Comparison of ENCODE assay signal across 24 mouse cellular contexts in the genomic region with DNA sequence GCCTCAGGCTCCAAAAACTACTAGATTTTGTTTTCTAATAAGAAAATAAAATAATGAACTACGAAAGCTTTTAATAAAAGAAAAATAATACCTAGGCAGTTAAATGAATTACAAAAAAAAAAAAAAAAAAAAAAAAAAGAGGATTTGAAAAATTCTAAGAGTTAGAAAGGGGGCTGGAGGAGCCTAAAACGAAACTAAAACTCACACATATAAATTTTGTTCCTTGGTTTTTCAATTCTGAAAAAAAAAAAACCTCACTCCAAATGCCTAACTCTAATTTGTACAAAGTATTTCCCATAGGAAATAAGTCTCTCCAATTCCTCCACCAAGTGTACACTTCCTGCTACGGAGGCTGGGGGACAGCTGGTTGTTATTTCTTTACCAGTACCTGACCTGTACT. TPM values are rescaled to one million over a fixed set of nuclear protein-coding genes. Genes with fewer than 3 reads are reported as not detected.
A peak's percentile ranks its signal among the peaks of the same experiment; 100 is the strongest.
DNase-seq lines count a peak whose midpoint lies in the region; ATAC-seq and TF ChIP-seq lines count a peak whose summit lies in the region.
"Had no signal": no experiment of that assay in that cellular context is flagged by ENCODE, and none has a peak within 500 bp of the region (broad histone marks: within the 10 kb centered on the region; RNA-seq: fewer than 3 reads in every experiment).

No protein-coding gene starts in this region.

- no peak for DNase-seq in heart, postnatal 10 days
- DNase-seq in liver, postnatal 0 days: no peak
- DNase-seq in urinary bladder, postnatal 25 days (ENCODE audit: low spot score): no peak
- no peak for DNase-seq in adrenal gland, adult 18-20 months (ENCODE audit: low spot score in 2 of 2)
- DNase-seq: adrenal gland, postnatal 14 days; cerebellum, adult 11-12 months; cerebellum, postnatal 25 days; gastrocnemius, postnatal 14 days; heart, adult 18-20 months; lung, postnatal 10 days; right cerebral cortex, postnatal 25 days; thymus, adult 2 months had no signal

- H3K4me3 ChIP-seq in heart, embryonic 16.5 days (ENCODE audit: low read length): no peak overlapping the region
- peak overlapping the region; percentile 80 for H3K4me3 ChIP-seq in megakaryocyte, embryonic 14.5 days (replicated peaks)
- no peak overlapping the region for H3K4me3 ChIP-seq in embryonic facial prominence, embryonic 13.5 days
- peak overlapping the region; percentile 15; the same call in 1 of the 2 replicates for H3K4me3 ChIP-seq in liver, postnatal 0 days (ENCODE audit: low read depth, low read length)
- H3K4me3 ChIP-seq: midbrain, embryonic 10.5 days had no signal

- H3K27me3 ChIP-seq in heart, embryonic 16.5 days (ENCODE audit: control insufficient read depth, insufficient read depth, low read length): no peaks in the 10 kb centered on the region
- H3K27me3 ChIP-seq in megakaryocyte, embryonic 14.5 days (replicated peaks): no peaks in the 10 kb centered on the region
- no peaks in the 10 kb centered on the region for H3K27me3 ChIP-seq in embryonic facial prominence, embryonic 13.5 days
- no peaks in the 10 kb centered on the region for H3K27me3 ChIP-seq in liver, postnatal 0 days (ENCODE audit: insufficient read depth, low read length)

- H3K4me2 ChIP-seq in heart, embryonic 16.5 days (ENCODE audit: low read depth, low read length): 0 out of 2 replicates have a peak overlapping the region, but pooled peaks have one; percentile 12
- peak overlapping the region; percentile 7; the same call in 1 of the 2 replicates for H3K4me2 ChIP-seq in embryonic facial prominence, embryonic 13.5 days
- peak overlapping the region; percentile 35 for H3K4me2 ChIP-seq in liver, postnatal 0 days (ENCODE audit: low read depth, low read length)

- no peak overlapping the region for H3K9ac ChIP-seq in heart, embryonic 16.5 days (ENCODE audit: low read length)
- no peak overlapping the region for H3K9ac ChIP-seq in embryonic facial prominence, embryonic 13.5 days
- 0 out of 2 replicates have a peak overlapping the region, but pooled peaks have one; percentile 40 for H3K9ac ChIP-seq in liver, postnatal 0 days (replicated peaks)

- no peak for TF ChIP-seq CTCF in liver, postnatal 0 days (IDR thresholded peaks at IDR 0.05; ENCODE audit: low read depth)

- intact Hi-C loops in heart, postnatal 10 days (cut with DNase I): no loop called here

- TF ChIP-seq EP300 in liver, postnatal 0 days (IDR thresholded peaks at IDR 0.05; ENCODE audit: low read depth): no peak

- H3K9me3 ChIP-seq in heart, embryonic 16.5 days (replicated peaks; ENCODE audit: control insufficient read depth, low read length): no peaks in the 10 kb centered on the region
- H3K9me3 ChIP-seq in megakaryocyte, embryonic 14.5 days: no peaks in the 10 kb centered on the region
- H3K9me3 ChIP-seq in embryonic facial prominence, embryonic 13.5 days: no peaks in the 10 kb centered on the region
- no peaks in the 10 kb centered on the region for H3K9me3 ChIP-seq in liver, postnatal 0 days (ENCODE audit: low read length)
- H3K9me3 ChIP-seq: G1E; midbrain, embryonic 10.5 days had no signal

- H3K27ac ChIP-seq in heart, embryonic 16.5 days (ENCODE audit: low read length): peak overlapping the region; percentile 39
- no peak overlapping the region for H3K27ac ChIP-seq in embryonic facial prominence, embryonic 13.5 days
- H3K27ac ChIP-seq in liver, postnatal 0 days (ENCODE audit: low read depth): peak overlapping the region; percentile 53; the same call in 1 of the 2 replicates
- H3K27ac ChIP-seq: hindbrain, postnatal 0 days; kidney, postnatal 0 days; midbrain, embryonic 10.5 days had no signal

- H3K4me1 ChIP-seq in heart, embryonic 16.5 days (ENCODE audit: control insufficient read depth, insufficient read depth, low read length): peaks cover 20% of the 10 kb centered on the region
- H3K4me1 ChIP-seq in megakaryocyte, embryonic 14.5 days: peaks cover 29% of the 10 kb centered on the region
- H3K4me1 ChIP-seq in embryonic facial prominence, embryonic 13.5 days: peaks cover 13% of the 10 kb centered on the region
- peaks cover 13% of the 10 kb centered on the region; the same call in 1 of the 2 replicates for H3K4me1 ChIP-seq in liver, postnatal 0 days (ENCODE audit: insufficient read depth)

- ATAC-seq in heart, embryonic 16.5 days (replicated peaks; ENCODE audit: extremely low read depth, insufficient read depth, low FRiP score): no peak
- no peak for ATAC-seq in megakaryocyte, adult 5-6 weeks (ENCODE audit: poor library complexity, severe bottlenecking)
- no peak for ATAC-seq in embryonic facial prominence, embryonic 13.5 days (ENCODE audit: insufficient number of reproducible peaks, insufficient read depth, low FRiP score, low TSS enrichment, low read depth)
- ATAC-seq in liver, postnatal 0 days: no peak
- ATAC-seq: activated CD4-positive, CD25-positive, alpha-beta regulatory T cell, adult 4 months; CD4-positive, CD25-positive, alpha-beta regulatory T cell, adult 4 months; forebrain, embryonic 14.5 days; hindbrain, postnatal 0 days; intestine, postnatal 0 days had no signal

- H3K36me3 ChIP-seq in heart, embryonic 16.5 days (ENCODE audit: control insufficient read depth, insufficient read depth): peaks cover 7% of the 10 kb centered on the region; the same call in 1 of the 2 replicates
- H3K36me3 ChIP-seq in megakaryocyte, embryonic 14.5 days (replicated peaks; ENCODE audit: low read length): peaks cover 21% of the 10 kb centered on the region
- peaks cover 9% of the 10 kb centered on the region; the same call in 1 of the 2 replicates for H3K36me3 ChIP-seq in embryonic facial prominence, embryonic 13.5 days
- peaks cover 12% of the 10 kb centered on the region for H3K36me3 ChIP-seq in liver, postnatal 0 days (replicated peaks; ENCODE audit: insufficient read depth, low read length)

- 81% methylated on average over 3 of the region's 3 CpGs for WGBS in heart, embryonic 16.5 days
- 72% methylated on average over 3 of the region's 3 CpGs for WGBS in embryonic facial prominence, embryonic 13.5 days
- 72% methylated on average over 3 of the region's 3 CpGs for WGBS in liver, postnatal 0 days (ENCODE audit: insufficient replicate concordance)

RNA-seq across cellular contexts. Expression of gene Tent2, which starts 3.4 kb away (rescaled TPM):
- 32.4 and 37.4 TPM in 2 replicates for polyA plus RNA-seq in heart, embryonic 16.5 days (2015; fragmentation: Nextera tagmentation; extraction: Ambion mirVana)
- total RNA-seq in heart, postnatal 10 days (2021): 10 to 100 TPM; 24.0 to 25.8 TPM
- polyA plus RNA-seq in megakaryocyte, embryonic 14.5 days (2012; ENCODE audit: insufficient read depth, low replicate concordance): 8.1 and 13.5 TPM in 2 replicates
- 128 and 133 TPM in 2 replicates for total RNA-seq in megakaryocyte, adult 5-6 weeks (2015)
- total RNA-seq in megakaryocyte, adult 5-6 weeks (2017): 63.9 and 93.1 TPM in 2 replicates
- 68.8 and 74.1 TPM in 2 replicates for polyA plus RNA-seq in embryonic facial prominence, embryonic 13.5 days (2015; fragmentation: Nextera tagmentation; extraction: Ambion mirVana)
- polyA plus RNA-seq in liver, postnatal 0 days (2015; fragmentation: Nextera tagmentation; extraction: Ambion mirVana): 25.6 and 26.6 TPM in 2 replicates
- total RNA-seq in adrenal gland, adult 18-20 months (2021): 10 to 100 TPM; 26.9 to 30.1 TPM

RNA-seq across cellular contexts. Expression of gene Cmya5, which starts 44.2 kb away (rescaled TPM):
- polyA plus RNA-seq in heart, embryonic 16.5 days (2015; fragmentation: Nextera tagmentation; extraction: Ambion mirVana): 5.5 and 5.9 TPM in 2 replicates
- total RNA-seq in heart, postnatal 10 days (2021): 100 to 1,000 TPM; 118 to 123 TPM
- 0.02 TPM in 1 of 2 replicates, not detected in the other for polyA plus RNA-seq in megakaryocyte, embryonic 14.5 days (2012; ENCODE audit: insufficient read depth, low replicate concordance)
- 0.07 and 0.11 TPM in 2 replicates for total RNA-seq in megakaryocyte, adult 5-6 weeks (2015)
- total RNA-seq in megakaryocyte, adult 5-6 weeks (2017): 0.11 and 0.20 TPM in 2 replicates
- polyA plus RNA-seq in embryonic facial prominence, embryonic 13.5 days (2015; fragmentation: Nextera tagmentation; extraction: Ambion mirVana): 0.30 and 0.45 TPM in 2 replicates
- polyA plus RNA-seq in liver, postnatal 0 days (2015; fragmentation: Nextera tagmentation; extraction: Ambion mirVana): 0.01 and 0.17 TPM in 2 replicates
- total RNA-seq in adrenal gland, adult 18-20 months (2021): under 1 TPM; 0.20 to 0.99 TPM
- polyA plus RNA-seq: G1E had no signal

Comparison
In these comparisons a context has a peak if more than half of its experiments do, and no peak if none do; other contexts are left out.
1. H3K4me3 ChIP-seq: peak in megakaryocyte, embryonic 14.5 days (single experiment) and liver, postnatal 0 days (single experiment); none in heart, embryonic 16.5 days (single experiment) and embryonic facial prominence, embryonic 13.5 days (single experiment).
2. Peak in every context shown above with its lines, with median percentiles within 50 percentile points of each other: H3K4me2 ChIP-seq.